Mouse (Mus musculus) limb, embryonic 13.5 days (tissue): ENCODE measurements around the gene Sept11. TPM values are rescaled to one million over a fixed set of nuclear protein-coding genes. Genes with fewer than 3 reads are reported as not detected.
A peak's percentile ranks its signal among the peaks of the same experiment; 100 is the strongest.

Experiments
- ATAC-seq: fragments of 200-750 bp; cut with Nextera tagmentation; 2 replicates; pipeline ENCODE4 v1.8.0; 2017; ENCODE audit warnings: low read depth, moderate number of reproducible peaks, moderate TSS enrichment; ENCODE audit not compliant: low FRiP score
- H3K27ac ChIP-seq: fragments of 300-500 bp; sonication (generic); 2 replicates; pipeline ENCODE4 v1.5.1; 2015; ENCODE audit warnings: inconsistent platforms, mild to moderate bottlenecking, moderate library complexity
- H3K27me3 ChIP-seq: fragments of 300-500 bp; sonication (generic); 2 replicates; pipeline ENCODE4 v1.6.1; 2015; ENCODE audit warnings: mild to moderate bottlenecking, inconsistent platforms
- H3K36me3 ChIP-seq: fragments of 300-500 bp; sonication (generic); 2 replicates; pipeline ENCODE4 v1.6.1; 2015; ENCODE audit warnings: inconsistent platforms, mild to moderate bottlenecking, moderate library complexity
- H3K4me1 ChIP-seq: fragments of 300-500 bp; sonication (generic); 2 replicates; pipeline ENCODE4 v1.6.1; 2015; ENCODE audit warnings: inconsistent platforms
- H3K4me2 ChIP-seq: fragments of 300-500 bp; sonication (generic); replicated peaks from 2 replicates; pipeline ENCODE4 v1.6.1; 2015; ENCODE audit warnings: inconsistent platforms, mild to moderate bottlenecking, moderate library complexity
- H3K4me3 ChIP-seq: fragments of 300-500 bp; sonication (generic); 2 replicates; pipeline ENCODE4 v1.5.1; 2015; ENCODE audit warnings: moderate library complexity, mild to moderate bottlenecking, inconsistent platforms
- H3K9ac ChIP-seq: fragments of 300-500 bp; sonication (generic); 2 replicates; pipeline ENCODE4 v1.6.1; 2015; ENCODE audit warnings: mild to moderate bottlenecking, inconsistent platforms
- H3K9me3 ChIP-seq: fragments of 300-500 bp; sonication (generic); 2 replicates; pipeline ENCODE4 v1.6.1; 2016; ENCODE audit warnings: inconsistent platforms
- WGBS: fragments of 180-500 bp; shearing (Covaris S2); methylation state at CpG from one replicate; pipeline ENCODE4 v1.1.7; 2015; 5-methylcytosine and 5-hydroxymethylcytosine counted together
- polyA plus RNA-seq: library from polyadenylated mRNA; unstranded; fragments of >200 nt; fragmentation: Nextera tagmentation; extraction: Ambion mirVana; gene quantifications from 2 replicates; pipeline ENCODE4 v1.2.1, GENCODE M21; 2015

Gene Sept11
- polyA plus RNA-seq, 1 experiment from 2014 or later = 226 TPM

GRCm38 (mm10) chr5:93154401-93154800, 61.2 kb downstream of the Sept11 start:
- Histone ChIP-seq H3K4me2 (no peak overlapping the region), H3K4me3 (no peak overlapping the region), H3K27ac (no peak overlapping the region), H3K9me3 (no peaks in the 10 kb centered on the region), H3K27me3 (no peaks in the 10 kb centered on the region), H3K4me1 (peaks cover 35% of the 10 kb centered on the region), H3K36me3 (peaks cover 80% of the 10 kb centered on the region), H3K9ac (no peak overlapping the region)
- WGBS = 88% methylated on average over 11 of the region's 11 CpGs
- ATAC-seq = no peak

- WGBS = 84% methylated on average over 3 of the region's 3 CpGs
- peaks cover 86% of the 10 kb centered on the region for H3K36me3 ChIP-seq
- H3K4me2 ChIP-seq = no peak overlapping the region
- H3K27me3 ChIP-seq = no peaks in the 10 kb centered on the region
- H3K27ac ChIP-seq = no peak overlapping the region
- H3K9ac ChIP-seq = no peak overlapping the region
- no peaks in the 10 kb centered on the region for H3K9me3 ChIP-seq
- ATAC-seq = no peak
- H3K4me3 ChIP-seq = no peak overlapping the region
- H3K4me1 ChIP-seq = peaks cover 6% of the 10 kb centered on the region; the same call in 1 of the 2 replicates
Measured at GRCm38 (mm10) chr5:93163541-93163940, 70.3 kb downstream of the Sept11 start.

DNA sequence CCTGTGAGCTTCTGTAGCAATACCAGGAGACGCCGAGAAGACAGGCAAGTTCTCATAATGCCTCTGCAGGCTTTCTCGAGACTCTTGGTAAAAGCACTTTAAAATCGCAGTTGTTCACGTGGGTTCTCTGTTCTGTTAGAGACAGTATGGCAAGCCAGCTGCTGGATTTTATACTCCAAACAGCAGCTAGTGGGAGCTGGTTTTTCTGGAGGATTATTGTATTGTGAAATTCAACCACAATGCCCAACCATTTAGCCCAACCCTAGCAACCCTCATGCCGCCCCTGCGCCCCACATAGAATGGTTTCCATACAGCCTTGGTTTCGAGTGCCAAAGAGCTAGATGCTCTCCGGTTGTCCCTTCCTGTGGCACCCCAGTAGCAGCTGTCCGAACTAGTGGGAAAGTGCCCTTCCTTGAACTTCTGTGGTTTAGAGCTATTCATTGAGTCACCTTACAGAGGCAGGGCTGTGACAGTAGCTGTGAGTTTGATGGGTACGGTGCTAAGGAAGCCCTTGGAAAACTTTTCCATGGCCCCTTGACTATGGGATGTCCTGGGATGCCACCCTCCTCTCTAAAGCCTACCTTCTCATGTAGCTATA, 74.8 kb downstream of the Sept11 start:
- no peak overlapping the region for H3K4me3 ChIP-seq
- WGBS = 88% methylated on average over 11 of the region's 11 CpGs
- H3K4me2 ChIP-seq = no peak overlapping the region
- no peak overlapping the region for H3K27ac ChIP-seq
- no peak for ATAC-seq
- H3K9ac ChIP-seq = no peak overlapping the region
- no peaks in the 10 kb centered on the region for H3K27me3 ChIP-seq
- no peaks in the 10 kb centered on the region for H3K9me3 ChIP-seq
- H3K36me3 ChIP-seq = peaks cover 82% of the 10 kb centered on the region
- peaks cover 9% of the 10 kb centered on the region; the same call in 1 of the 2 replicates for H3K4me1 ChIP-seq

GRCm38 (mm10) chr5:93168654-93169053, 75.4 kb downstream of the Sept11 start:
- 55% methylated on average over 6 of the region's 6 CpGs for WGBS
- H3K4me3 ChIP-seq = no peak overlapping the region
- H3K4me1 ChIP-seq = peaks cover 9% of the 10 kb centered on the region; the same call in 1 of the 2 replicates
- H3K9me3 ChIP-seq = no peaks in the 10 kb centered on the region
- no peaks in the 10 kb centered on the region for H3K27me3 ChIP-seq
- no peak overlapping the region for H3K4me2 ChIP-seq
- ATAC-seq = no peak
- peak overlapping the region; percentile 12; the same call in 1 of the 2 replicates for H3K27ac ChIP-seq
- H3K36me3 ChIP-seq = peaks cover 84% of the 10 kb centered on the region
- H3K9ac ChIP-seq = no peak overlapping the region

DNA sequence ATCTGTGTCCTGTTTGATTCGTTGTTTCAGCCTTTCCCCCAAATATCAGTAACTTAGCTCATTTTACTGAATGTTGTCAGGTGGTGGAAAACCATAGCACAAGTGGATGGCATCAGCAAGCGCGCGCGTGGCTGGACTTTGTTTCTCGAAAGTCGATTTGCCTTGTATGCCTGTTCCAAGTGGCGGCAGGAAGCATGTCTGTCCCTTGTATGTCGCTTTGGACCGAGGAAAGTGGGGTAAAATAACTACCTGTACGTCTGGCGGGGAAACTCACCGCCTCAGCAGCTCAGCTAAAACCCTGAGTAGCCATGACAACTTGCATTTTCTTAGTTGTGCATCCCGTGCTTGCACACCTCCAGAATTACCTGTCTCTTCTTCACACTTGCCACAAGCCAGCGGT, 78.2 kb downstream of the Sept11 start:
- 96% methylated on average over 15 of the region's 15 CpGs for WGBS
- Histone ChIP-seq H3K4me1 (peaks cover 9% of the 10 kb centered on the region; the same call in 1 of the 2 replicates), H3K9ac (no peak overlapping the region), H3K36me3 (peaks cover 81% of the 10 kb centered on the region), H3K27ac (no peak overlapping the region), H3K27me3 (no peaks in the 10 kb centered on the region), H3K4me2 (no peak overlapping the region), H3K9me3 (no peaks in the 10 kb centered on the region), H3K4me3 (no peak overlapping the region)
- no peak for ATAC-seq

DNA sequence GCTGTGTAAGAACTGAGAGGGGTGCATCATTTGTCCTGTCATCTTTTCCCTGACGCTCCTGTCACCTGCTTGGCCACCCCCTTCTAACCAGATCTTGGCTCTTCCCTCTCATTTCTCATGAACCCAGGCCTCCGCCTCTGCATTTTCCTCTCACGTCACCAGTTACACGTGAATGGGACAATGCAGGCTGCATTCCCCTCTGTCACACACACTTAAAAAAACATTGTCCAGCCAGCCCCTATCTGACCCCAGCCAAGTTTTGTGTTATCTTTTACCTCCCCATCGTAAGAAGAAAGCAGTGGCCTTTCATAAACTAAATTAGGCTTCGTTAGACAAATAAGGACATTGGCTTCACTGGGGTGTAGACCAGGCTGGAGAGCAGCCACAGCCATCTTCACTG, 79.3 kb downstream of the Sept11 start:
- H3K9me3 ChIP-seq = no peaks in the 10 kb centered on the region
- H3K9ac ChIP-seq = no peak overlapping the region
- H3K4me3 ChIP-seq = no peak overlapping the region
- no peak for ATAC-seq
- 88% methylated on average over 6 of the region's 6 CpGs for WGBS
- H3K27ac ChIP-seq = no peak overlapping the region
- H3K27me3 ChIP-seq = no peaks in the 10 kb centered on the region
- peaks cover 76% of the 10 kb centered on the region for H3K36me3 ChIP-seq
- no peak overlapping the region for H3K4me2 ChIP-seq
- H3K4me1 ChIP-seq = peaks cover 9% of the 10 kb centered on the region; the same call in 1 of the 2 replicates

DNA sequence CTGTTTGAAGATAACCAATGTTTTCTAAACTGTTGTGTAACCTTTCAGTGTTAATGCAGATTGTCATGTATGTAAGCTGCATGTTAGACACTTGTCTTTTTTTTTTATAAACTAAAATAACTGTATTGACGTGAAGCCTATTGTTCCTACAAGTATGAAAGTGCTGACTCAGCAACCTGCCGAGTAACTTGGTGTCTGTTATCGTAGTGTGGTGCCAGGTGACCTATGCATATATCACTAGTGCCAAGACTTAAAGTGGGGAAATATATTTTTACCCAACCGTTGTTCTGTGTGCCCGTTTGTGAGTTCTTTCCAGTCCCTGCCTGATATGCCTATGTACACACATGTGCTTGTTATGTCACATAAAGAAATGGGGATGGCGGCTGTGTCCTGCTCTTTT, 81.4 kb downstream of the Sept11 start:
- peaks cover 81% of the 10 kb centered on the region for H3K36me3 ChIP-seq
- 88% methylated on average over 6 of the region's 6 CpGs for WGBS
- H3K27me3 ChIP-seq = no peaks in the 10 kb centered on the region

GRCm38 (mm10) chr5:93178616-93179015, 85.4 kb downstream of the Sept11 start:
- Histone ChIP-seq H3K4me1 (no peaks in the 10 kb centered on the region), H3K9me3 (no peaks in the 10 kb centered on the region), H3K27me3 (no peaks in the 10 kb centered on the region), H3K36me3 (peaks cover 77% of the 10 kb centered on the region), H3K4me3 (no peak overlapping the region), H3K9ac (no peak overlapping the region), H3K4me2 (no peak overlapping the region), H3K27ac (no peak overlapping the region)
- ATAC-seq = no peak
- 80% methylated on average over 6 of the region's 6 CpGs for WGBS

More for the DNA sequence above, 81.4 kb downstream of the Sept11 start:
- no peak for ATAC-seq
- Histone ChIP-seq H3K4me2 (no peak overlapping the region), H3K4me3 (no peak overlapping the region), H3K27ac (no peak overlapping the region), H3K9ac (no peak overlapping the region), H3K9me3 (no peaks in the 10 kb centered on the region), H3K4me1 (no peaks in the 10 kb centered on the region)

- H3K27me3 ChIP-seq = no peaks in the 10 kb centered on the region
- no peak overlapping the region for H3K27ac ChIP-seq
- H3K9ac ChIP-seq = no peak overlapping the region
- ATAC-seq = no peak
- H3K4me2 ChIP-seq = no peak overlapping the region
- WGBS = 76% methylated on average over 2 of the region's 2 CpGs
- H3K9me3 ChIP-seq = no peaks in the 10 kb centered on the region
- no peaks in the 10 kb centered on the region for H3K4me1 ChIP-seq
- H3K4me3 ChIP-seq = no peak overlapping the region
- H3K36me3 ChIP-seq = peaks cover 74% of the 10 kb centered on the region
Measured at GRCm38 (mm10) chr5:93180252-93180651, 87.0 kb downstream of the Sept11 start.

- Histone ChIP-seq H3K4me1 (no peaks in the 10 kb centered on the region), H3K27ac (no peak overlapping the region), H3K4me2 (no peak overlapping the region), H3K27me3 (no peaks in the 10 kb centered on the region), H3K9me3 (no peaks in the 10 kb centered on the region), H3K4me3 (no peak overlapping the region), H3K36me3 (peaks cover 83% of the 10 kb centered on the region), H3K9ac (no peak overlapping the region)
- 88% methylated on average over 6 of the region's 6 CpGs for WGBS
- ATAC-seq = no peak
Measured at GRCm38 (mm10) chr5:93183311-93183710, 90.1 kb downstream of the Sept11 start.

- H3K9me3 ChIP-seq = no peaks in the 10 kb centered on the region
- no peak overlapping the region for H3K9ac ChIP-seq
- peaks cover 81% of the 10 kb centered on the region for H3K36me3 ChIP-seq
- H3K4me1 ChIP-seq = no peaks in the 10 kb centered on the region
- no peak overlapping the region for H3K4me3 ChIP-seq
- H3K27me3 ChIP-seq = no peaks in the 10 kb centered on the region
- no peak for ATAC-seq
- WGBS = 90% methylated on average over 6 of the region's 6 CpGs
- no peak overlapping the region for H3K4me2 ChIP-seq
- H3K27ac ChIP-seq = no peak overlapping the region
Measured at GRCm38 (mm10) chr5:93184548-93184947, 91.3 kb downstream of the Sept11 start.

GRCm38 (mm10) chr5:93189607-93190006, 96.4 kb downstream of the Sept11 start:
- WGBS = 85% methylated on average over 3 of the region's 3 CpGs
- no peaks in the 10 kb centered on the region for H3K27me3 ChIP-seq
- H3K4me1 ChIP-seq = no peaks in the 10 kb centered on the region
- no peak overlapping the region for H3K4me2 ChIP-seq
- no peak overlapping the region for H3K9ac ChIP-seq
- peaks cover 67% of the 10 kb centered on the region for H3K36me3 ChIP-seq
- no peaks in the 10 kb centered on the region for H3K9me3 ChIP-seq
- H3K4me3 ChIP-seq = no peak overlapping the region
- no peak overlapping the region for H3K27ac ChIP-seq
- no peak for ATAC-seq

- Histone ChIP-seq H3K9me3 (no peaks in the 10 kb centered on the region), H3K27me3 (no peaks in the 10 kb centered on the region), H3K27ac (no peak overlapping the region), H3K4me2 (no peak overlapping the region), H3K4me3 (no peak overlapping the region), H3K4me1 (no peaks in the 10 kb centered on the region), H3K36me3 (peaks cover 63% of the 10 kb centered on the region), H3K9ac (no peak overlapping the region)
- ATAC-seq = no peak
- WGBS = 97% methylated on average over 5 of the region's 5 CpGs
Measured at GRCm38 (mm10) chr5:93190428-93190827, 97.2 kb downstream of the Sept11 start.
